Mouse (Mus musculus) heart, adult 8-10 months (tissue): ENCODE measurements at regions not wholly inside any gene's neighbourhood (a gene's known extent, or its start where the extent isn't known, plus 50 kb on each side); places are given as distances from the start of the nearest gene placed in this dataset.
"Not testable (repeated sequence)": the region's sequence is repeated elsewhere in the genome, so short reads cannot be mapped to it uniquely, and the experiment has no call there.

ENCODE experiments used
- DNase-seq: peaks from one replicate; pipeline ENCODE4 v3.0.0; 2022; ENCODE audit warnings: low spot score

GRCm38 (mm10) chr14:13055198-13055597, 229.4 kb upstream of the Synpr start:
- DNase-seq = no peak

- not testable (repeated sequence) for DNase-seq
Measured at GRCm38 (mm10) chr14:13042536-13042935, 219.7 kb upstream of the Cadps start.

- DNase-seq = no peak
Measured at GRCm38 (mm10) chr14:13041741-13042140, 218.9 kb upstream of the Cadps start.

- DNase-seq = no peak
Measured at GRCm38 (mm10) chr14:13040176-13040575, 217.3 kb upstream of the Cadps start.

GRCm38 (mm10) chr14:13037426-13037825, 214.5 kb upstream of the Cadps start:
- DNase-seq = no peak

- no peak for DNase-seq
Measured at GRCm38 (mm10) chr14:13029794-13030193, 206.9 kb upstream of the Cadps start.

- DNase-seq = no peak
Measured at GRCm38 (mm10) chr14:13022744-13023143, 199.9 kb upstream of the Cadps start.

GRCm38 (mm10) chr14:13011099-13011498, 188.2 kb upstream of the Cadps start:
- DNase-seq = no peak

GRCm38 (mm10) chr14:13000997-13001699, 178.3 kb upstream of the Cadps start:
- DNase-seq = no peak

GRCm38 (mm10) chr14:12979416-12979815, 156.5 kb upstream of the Cadps start:
- peak; percentile 37 for DNase-seq

GRCm38 (mm10) chr14:12966441-12966840, 143.6 kb upstream of the Cadps start:
- DNase-seq = no peak

GRCm38 (mm10) chr14:12957896-12958295, 135.0 kb upstream of the Cadps start:
- not testable (repeated sequence) for DNase-seq

- DNase-seq = no peak
Measured at GRCm38 (mm10) chr14:12950922-12951321, 128.0 kb upstream of the Cadps start.

GRCm38 (mm10) chr14:12938638-12939293, 115.9 kb upstream of the Cadps start:
- DNase-seq = no peak

GRCm38 (mm10) chr14:12936343-12936742, 113.5 kb upstream of the Cadps start:
- no peak for DNase-seq

- DNase-seq = no peak
Measured at GRCm38 (mm10) chr14:12931668-12932384, 108.9 kb upstream of the Cadps start.

- DNase-seq = no peak
Measured at GRCm38 (mm10) chr14:12923617-12924016, 100.7 kb upstream of the Cadps start.

- no peak for DNase-seq
Measured at GRCm38 (mm10) chr14:12915431-12915830, 92.6 kb upstream of the Cadps start.

- DNase-seq = no peak
Measured at GRCm38 (mm10) chr14:12913956-12914355, 91.1 kb upstream of the Cadps start.

- DNase-seq = no peak
Measured at GRCm38 (mm10) chr14:12913421-12913820, 90.5 kb upstream of the Cadps start.

- DNase-seq = no peak
Measured at GRCm38 (mm10) chr14:12877337-12877662, 54.4 kb upstream of the Cadps start.

GRCm38 (mm10) chr14:12876417-12877336, 53.8 kb upstream of the Cadps start:
- DNase-seq = no peak
